Mouse (Mus musculus): ENCODE data around the gene Ldhal6b. TPM values are rescaled to one million over a fixed set of nuclear protein-coding genes. Genes with fewer than 3 reads are reported as not detected.

Ldhal6b gene
- total and polyA plus RNA-seq, 3 experiments, result 0.31 TPM; not detected in 2

DNA sequence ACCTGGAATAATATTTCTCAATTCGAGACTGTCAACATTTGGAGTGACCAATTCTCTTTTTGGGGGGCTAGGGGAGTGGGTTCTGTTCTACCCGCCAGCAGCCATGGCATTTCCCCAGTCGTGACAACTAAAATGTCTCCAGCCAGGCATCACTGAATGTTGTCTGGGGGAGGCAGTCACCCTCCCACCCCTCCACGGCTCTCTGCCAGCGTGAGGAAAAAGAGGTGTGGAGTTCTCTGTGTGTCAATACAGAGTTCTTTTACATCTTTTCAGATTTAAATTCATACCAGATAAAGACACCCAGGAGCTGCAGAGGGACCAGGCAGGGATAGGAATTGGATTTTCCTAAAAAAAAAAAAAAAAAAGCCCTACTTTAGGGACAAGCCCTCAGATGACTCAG, 22.4 kb downstream of the Ldhal6b start:
- no peak overlapping the region for H3K4me3 ChIP-seq (ENCODE audit: control insufficient read depth in 1 of 2, insufficient read depth in 1 of 2, low read depth in 2 of 2, low read length in 2 of 2)
- H3K9me3 ChIP-seq (replicated peaks; ENCODE audit: insufficient read depth, low read length), result no peaks in the 10 kb centered on the region
- no peak overlapping the region for H3K9ac ChIP-seq (ENCODE audit: control insufficient read depth, low read depth, low read length, poor library complexity, severe bottlenecking)
- H3K36me3 ChIP-seq (ENCODE audit: control insufficient read depth in 1 of 2, insufficient read depth in 2 of 2, low read length in 2 of 2), result no peaks in the 10 kb centered on the region
- H3K27ac ChIP-seq (ENCODE audit: control insufficient read depth, low read depth, low read length), result no peak overlapping the region
- no peaks in the 10 kb centered on the region for H3K27me3 ChIP-seq (ENCODE audit: control insufficient read depth in 1 of 2, insufficient read depth in 2 of 2, low read length in 2 of 2)
- TF ChIP-seq BHLHE40 (IDR thresholded peaks at IDR 0.05; ENCODE audit: borderline replicate concordance, low read depth, low read length) (no peak), UBTF (IDR thresholded peaks at IDR 0.05; ENCODE audit: borderline replicate concordance, insufficient read depth, low read depth, low read length) (no peak), CHD2 (IDR thresholded peaks at IDR 0.05; ENCODE audit: low read length) (no peak), GATA1 (IDR thresholded peaks at IDR 0.05; ENCODE audit: low read depth, low read length) (no peak), GABPA (IDR thresholded peaks at IDR 0.05; ENCODE audit: low read depth, low read length) (no peak), ZMIZ1 (IDR thresholded peaks at IDR 0.05; ENCODE audit: low read depth, low read length) (no peak), JUND (IDR thresholded peaks at IDR 0.05; ENCODE audit: low read depth, low read length) (no peak), MYC (IDR thresholded peaks at IDR 0.05; ENCODE audit: low read depth, low read length) (no peak), E2F4 (IDR thresholded peaks at IDR 0.05; ENCODE audit: borderline replicate concordance, low read depth, low read length) (no peak), ELF1 (IDR thresholded peaks at IDR 0.05; ENCODE audit: low read depth, low read length) (no peak), MAFK (IDR thresholded peaks at IDR 0.05; ENCODE audit: borderline replicate concordance, low read depth, low read length) (no peak), POLR2AphosphoS2 (IDR thresholded peaks at IDR 0.05; ENCODE audit: low read length) (no peak), MYB (IDR thresholded peaks at IDR 0.05; ENCODE audit: low read depth, low read length) (no peak), ZNF384 (IDR thresholded peaks at IDR 0.05; ENCODE audit: low read depth, low read length) (no peak)
- no peak for DNase-seq (ENCODE audit: low read depth, low spot score)
- H3K79me2 ChIP-seq (ENCODE audit: control insufficient read depth, insufficient read depth, low read length, poor library complexity), result no peaks in the 10 kb centered on the region
- no peaks in the 10 kb centered on the region; a peak in 2 of 4 replicates for H3K4me1 ChIP-seq (ENCODE audit: control insufficient read depth in 1 of 2, insufficient read depth in 2 of 2, low read length in 2 of 2)

DNA sequence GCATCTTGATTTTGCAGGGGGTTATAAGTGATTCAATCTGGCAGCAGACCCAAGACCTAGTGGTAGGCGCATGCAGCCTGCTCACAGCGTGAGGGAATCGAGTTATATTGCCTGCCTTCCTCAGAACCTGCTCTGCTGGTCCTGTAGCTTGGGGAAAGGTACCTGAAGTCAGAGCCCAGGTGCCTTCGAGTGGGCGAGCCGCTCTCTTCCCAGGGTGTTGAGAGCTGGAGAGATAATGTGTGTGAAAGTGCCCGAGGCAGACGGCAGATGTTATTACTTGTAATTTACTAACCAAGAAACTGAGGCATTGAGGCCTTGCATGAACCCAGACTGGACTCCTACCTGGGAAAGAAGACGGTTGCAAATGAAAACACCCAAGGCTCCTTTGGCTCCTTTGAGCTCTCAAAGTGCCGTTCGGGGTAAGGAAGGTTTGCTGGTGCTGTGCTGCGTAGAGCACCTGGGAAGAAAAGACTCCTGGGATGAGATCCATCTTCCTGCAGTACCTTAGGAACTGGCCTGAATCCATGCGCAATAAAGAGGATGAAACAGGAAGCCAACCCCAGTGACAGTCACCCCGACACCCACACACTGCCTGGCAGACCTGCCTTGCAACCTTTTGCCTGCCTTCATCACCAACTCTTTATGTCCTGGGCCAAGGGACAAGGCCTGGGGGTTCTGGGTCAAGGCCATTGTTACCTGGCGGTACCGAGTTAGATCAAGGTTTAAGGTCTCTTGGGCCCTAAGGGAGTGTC, 22.9 kb downstream of the Ldhal6b start:
- Histone ChIP-seq H3K9me3 (replicated peaks; ENCODE audit: insufficient read depth, low read length) (no peaks in the 10 kb centered on the region), H3K27ac (ENCODE audit: control insufficient read depth, low read depth, low read length) (no peak overlapping the region), H3K4me1 (ENCODE audit: control insufficient read depth in 1 of 2, insufficient read depth in 2 of 2, low read length in 2 of 2) (no peaks in the 10 kb centered on the region; a peak in 2 of 4 replicates), H3K36me3 (ENCODE audit: control insufficient read depth in 1 of 2, insufficient read depth in 2 of 2, low read length in 2 of 2) (no peaks in the 10 kb centered on the region), H3K27me3 (ENCODE audit: control insufficient read depth in 1 of 2, insufficient read depth in 2 of 2, low read length in 2 of 2) (no peaks in the 10 kb centered on the region), H3K4me3 (ENCODE audit: control insufficient read depth in 1 of 2, insufficient read depth in 1 of 2, low read depth in 2 of 2, low read length in 2 of 2) (no peak overlapping the region), H3K79me2 (ENCODE audit: control insufficient read depth, insufficient read depth, low read length, poor library complexity) (no peaks in the 10 kb centered on the region), H3K9ac (ENCODE audit: control insufficient read depth, low read depth, low read length, poor library complexity, severe bottlenecking) (no peak overlapping the region)
- no peak for DNase-seq (ENCODE audit: low read depth, low spot score)
- no peak for TF ChIP-seq KAT2A (conservative IDR thresholded peaks at IDR 0.05; ENCODE audit: low read depth, low read length)
- TF ChIP-seq GABPA (IDR thresholded peaks at IDR 0.05; ENCODE audit: low read depth, low read length), result no peak
- TF ChIP-seq POLR2AphosphoS5 (IDR thresholded peaks at IDR 0.05; ENCODE audit: borderline replicate concordance, low read depth, low read length), result no peak
- no peak for TF ChIP-seq NELFE (IDR thresholded peaks at IDR 0.05; ENCODE audit: low read depth, low read length)
- no peak for TF ChIP-seq POLR2AphosphoS2 (IDR thresholded peaks at IDR 0.05; ENCODE audit: low read length)
- TF ChIP-seq USF1 (IDR thresholded peaks at IDR 0.05; ENCODE audit: low read depth, low read length), result no peak
- TF ChIP-seq ZC3H11A (IDR thresholded peaks at IDR 0.05; ENCODE audit: low read depth, low read length), result no peak

Measured in MEL (cell line).